Mouse (Mus musculus) hindbrain, embryonic 10.5 days (tissue): ENCODE data around the gene Tmem74b. TPM values are rescaled to one million over a fixed set of nuclear protein-coding genes. Genes with fewer than 3 reads are reported as not detected.

Experiments
- DNase-seq: peaks from one replicate; pipeline ENCODE4 v3.0.0-alpha.2; 2017; ENCODE audit warnings: low spot score
- H3K27ac ChIP-seq: fragments of 300-500 bp; sonication (generic); 2 replicates; pipeline ENCODE4 v1.5.1; 2016; ENCODE audit warnings: mild to moderate bottlenecking, moderate library complexity
- H3K27me3 ChIP-seq: fragments of 300-500 bp; sonication (generic); 2 replicates; pipeline ENCODE4 v1.6.1; 2016; ENCODE audit warnings: mild to moderate bottlenecking; ENCODE audit not compliant: poor library complexity, insufficient read depth, severe bottlenecking
- H3K36me3 ChIP-seq: fragments of 300-500 bp; sonication (generic); 2 replicates; pipeline ENCODE4 v1.6.1; 2016; ENCODE audit warnings: mild to moderate bottlenecking, moderate library complexity
- H3K4me1 ChIP-seq: fragments of 300-500 bp; sonication (generic); replicated peaks from 2 replicates; pipeline ENCODE4 v1.6.1; 2016; ENCODE audit warnings: mild to moderate bottlenecking
- H3K4me3 ChIP-seq: fragments of 300-500 bp; sonication (generic); 2 replicates; pipeline ENCODE4 v1.5.1; 2016; ENCODE audit warnings: mild to moderate bottlenecking, moderate library complexity
- H3K9me3 ChIP-seq: fragments of 300-500 bp; sonication (generic); 2 replicates; pipeline ENCODE4 v1.6.1; 2016; ENCODE audit warnings: mild to moderate bottlenecking, moderate library complexity
- WGBS: fragments of 180-500 bp; shearing (Covaris S2); methylation state at CpG from one replicate; pipeline ENCODE4 v1.1.7; 2016; 5-methylcytosine and 5-hydroxymethylcytosine counted together
- polyA plus RNA-seq: library from polyadenylated mRNA; unstranded; fragments of >200 nt; fragmentation: Nextera tagmentation; extraction: Ambion mirVana; gene quantifications from 2 replicates; pipeline ENCODE4 v1.2.1, GENCODE M21; 2016

Gene Tmem74b
- polyA plus RNA-seq, 1 experiment from 2014 or later, result 4.5 TPM

GRCm38 (mm10) chr2:151716318-151717055, 14.7 kb downstream of the Tmem74b start:
- 94% methylated on average over 2 of the region's 2 CpGs for WGBS
- no peak overlapping the region for H3K4me3 ChIP-seq
- no peaks in the 10 kb centered on the region for H3K9me3 ChIP-seq
- H3K27me3 ChIP-seq, result no peaks in the 10 kb centered on the region
- H3K4me1 ChIP-seq, result no peaks in the 10 kb centered on the region
- peaks cover 72% of the 10 kb centered on the region for H3K36me3 ChIP-seq
- no peak for DNase-seq
- no peak overlapping the region for H3K27ac ChIP-seq

GRCm38 (mm10) chr2:151724094-151724493, 22.3 kb downstream of the Tmem74b start:
- 92% methylated on average over 2 of the region's 2 CpGs for WGBS
- Histone ChIP-seq H3K36me3 (peaks cover 97% of the 10 kb centered on the region), H3K9me3 (0 out of 2 replicates have a peak, but pooled peaks cover 5% of the 10 kb centered on the region), H3K27me3 (no peaks in the 10 kb centered on the region), H3K4me3 (no peak overlapping the region), H3K27ac (no peak overlapping the region), H3K4me1 (no peaks in the 10 kb centered on the region)
- DNase-seq, result no peak

GRCm38 (mm10) chr2:151733151-151733865, 31.5 kb downstream of the Tmem74b start:
- H3K36me3 ChIP-seq, result peaks cover 56% of the 10 kb centered on the region
- no peaks in the 10 kb centered on the region for H3K27me3 ChIP-seq
- WGBS, result 85% methylated on average over 8 of the region's 8 CpGs
- H3K27ac ChIP-seq, result no peak overlapping the region
- no peaks in the 10 kb centered on the region for H3K9me3 ChIP-seq
- H3K4me3 ChIP-seq, result no peak overlapping the region
- no peaks in the 10 kb centered on the region for H3K4me1 ChIP-seq
- no peak for DNase-seq

GRCm38 (mm10) chr2:151735422-151735821, 33.6 kb downstream of the Tmem74b start:
- H3K27me3 ChIP-seq, result no peaks in the 10 kb centered on the region
- H3K4me3 ChIP-seq, result no peak overlapping the region
- peaks cover 14% of the 10 kb centered on the region for H3K4me1 ChIP-seq
- no peaks in the 10 kb centered on the region for H3K9me3 ChIP-seq
- H3K27ac ChIP-seq, result no peak overlapping the region
- WGBS, result 92% methylated on average over 6 of the region's 6 CpGs
- DNase-seq, result no peak
- peaks cover 35% of the 10 kb centered on the region for H3K36me3 ChIP-seq

GRCm38 (mm10) chr2:151738460-151738859, 36.7 kb downstream of the Tmem74b start:
- WGBS, result 96% methylated on average over 4 of the region's 4 CpGs
- no peak overlapping the region for H3K4me3 ChIP-seq
- H3K4me1 ChIP-seq, result peaks cover 29% of the 10 kb centered on the region
- DNase-seq, result no peak
- H3K9me3 ChIP-seq, result no peaks in the 10 kb centered on the region
- H3K27me3 ChIP-seq, result peaks cover 5% of the 10 kb centered on the region; the same call in 1 of the 2 replicates
- no peak overlapping the region for H3K27ac ChIP-seq
- peaks cover 19% of the 10 kb centered on the region for H3K36me3 ChIP-seq

- 93% methylated on average over 3 of the region's 3 CpGs for WGBS
- H3K9me3 ChIP-seq, result no peaks in the 10 kb centered on the region
- H3K27ac ChIP-seq, result no peak overlapping the region
- H3K4me3 ChIP-seq, result no peak overlapping the region
- peaks cover 32% of the 10 kb centered on the region for H3K4me1 ChIP-seq
- H3K36me3 ChIP-seq, result peaks cover 13% of the 10 kb centered on the region
- H3K27me3 ChIP-seq, result peaks cover 11% of the 10 kb centered on the region; the same call in 1 of the 2 replicates
- no peak for DNase-seq
These were observed 37.3 kb downstream of the Tmem74b start for GRCm38 (mm10) chr2:151739081-151739480.

GRCm38 (mm10) chr2:151739505-151739904, 37.7 kb downstream of the Tmem74b start:
- peaks cover 32% of the 10 kb centered on the region for H3K4me1 ChIP-seq
- H3K4me3 ChIP-seq, result peak overlapping the region; percentile 92; the same call in 1 of the 2 replicates
- H3K27ac ChIP-seq, result no peak overlapping the region
- H3K36me3 ChIP-seq, result peaks cover 9% of the 10 kb centered on the region
- H3K27me3 ChIP-seq, result peaks cover 11% of the 10 kb centered on the region; the same call in 1 of the 2 replicates
- no peaks in the 10 kb centered on the region for H3K9me3 ChIP-seq
- 88% methylated on average over 7 of the region's 7 CpGs for WGBS
- DNase-seq, result no peak

GRCm38 (mm10) chr2:151740741-151741526, 39.1 kb downstream of the Tmem74b start:
- Histone ChIP-seq H3K4me3 (peak overlapping the region; percentile 92), H3K27ac (peak overlapping the region; percentile 90), H3K4me1 (peaks cover 32% of the 10 kb centered on the region), H3K36me3 (no peaks in the 10 kb centered on the region), H3K27me3 (peaks cover 11% of the 10 kb centered on the region; the same call in 1 of the 2 replicates), H3K9me3 (no peaks in the 10 kb centered on the region)
- under 1% methylated on average over 61 of the region's 61 CpGs for WGBS
- DNase-seq, result peak; percentile 81

GRCm38 (mm10) chr2:151742084-151742483, 40.3 kb downstream of the Tmem74b start:
- peaks cover 32% of the 10 kb centered on the region for H3K4me1 ChIP-seq
- no peak overlapping the region for H3K4me3 ChIP-seq
- H3K27me3 ChIP-seq, result peaks cover 13% of the 10 kb centered on the region; the same call in 1 of the 2 replicates
- no peak for DNase-seq
- H3K27ac ChIP-seq, result no peak overlapping the region
- H3K36me3 ChIP-seq, result no peaks in the 10 kb centered on the region
- H3K9me3 ChIP-seq, result no peaks in the 10 kb centered on the region
- 88% methylated on average over 1 of the region's 1 CpGs for WGBS

GRCm38 (mm10) chr2:151742850-151743679, 41.3 kb downstream of the Tmem74b start:
- 67% methylated on average over 6 of the region's 6 CpGs for WGBS

GRCm38 (mm10) chr2:151743845-151744244, 42.0 kb downstream of the Tmem74b start, which contains the start of gene Psmf1:
Gene Psmf1 (minus strand): TSS chr2:151744186.
- DNase-seq, result no peak
- H3K9me3 ChIP-seq, result no peaks in the 10 kb centered on the region
- H3K4me1 ChIP-seq, result peaks cover 36% of the 10 kb centered on the region
- H3K27ac ChIP-seq, result no peak within 1 kb of the TSS
- H3K36me3 ChIP-seq, result no peaks in the 10 kb centered on the region
- peaks cover 20% of the 10 kb centered on the region; the same call in 1 of the 2 replicates for H3K27me3 ChIP-seq
- H3K4me3 ChIP-seq, result no peak within 1 kb of the TSS

More at GRCm38 (mm10) chr2:151742850-151743679, 41.3 kb downstream of the Tmem74b start:
- Histone ChIP-seq H3K36me3 (no peaks in the 10 kb centered on the region), H3K4me1 (peaks cover 32% of the 10 kb centered on the region), H3K27me3 (peaks cover 20% of the 10 kb centered on the region; the same call in 1 of the 2 replicates), H3K9me3 (no peaks in the 10 kb centered on the region), H3K27ac (no peak overlapping the region), H3K4me3 (no peak overlapping the region)
- no peak for DNase-seq
